Mouse (Mus musculus) kidney, embryonic 15.5 days (tissue): ENCODE measurements around the gene Olfr457. TPM values are rescaled to one million over a fixed set of nuclear protein-coding genes. Genes with fewer than 3 reads are reported as not detected.

Experiments used
- ATAC-seq: fragments of 200-750 bp; cut with Nextera tagmentation; replicated peaks from 2 replicates; pipeline ENCODE4 v1.8.0; 2017; ENCODE audit warnings: moderate TSS enrichment; ENCODE audit not compliant: low FRiP score
- H3K27ac ChIP-seq: fragments of 300-500 bp; sonication (generic); 2 replicates; pipeline ENCODE4 v1.5.1; 2015; ENCODE audit warnings: mild to moderate bottlenecking, inconsistent platforms
- H3K27me3 ChIP-seq: fragments of 300-500 bp; sonication (generic); 2 replicates; pipeline ENCODE4 v1.6.1; 2015; ENCODE audit warnings: inconsistent platforms
- H3K36me3 ChIP-seq: fragments of 300-500 bp; sonication (generic); 2 replicates; pipeline ENCODE4 v1.6.1; 2015; ENCODE audit warnings: inconsistent platforms
- H3K4me1 ChIP-seq: fragments of 300-500 bp; sonication (generic); 2 replicates; pipeline ENCODE4 v1.6.1; 2015; ENCODE audit warnings: inconsistent platforms
- H3K4me2 ChIP-seq: fragments of 300-500 bp; sonication (generic); 2 replicates; pipeline ENCODE4 v1.6.1; 2015; ENCODE audit warnings: moderate library complexity, mild to moderate bottlenecking, inconsistent platforms
- H3K4me3 ChIP-seq: fragments of 300-500 bp; sonication (generic); replicated peaks from 2 replicates; pipeline ENCODE4 v1.5.1; 2015; ENCODE audit warnings: mild to moderate bottlenecking, inconsistent platforms
- H3K9ac ChIP-seq: fragments of 300-500 bp; sonication (generic); 2 replicates; pipeline ENCODE4 v1.6.1; 2015; ENCODE audit warnings: mild to moderate bottlenecking, inconsistent platforms
- H3K9me3 ChIP-seq: fragments of 300-500 bp; sonication (generic); replicated peaks from 2 replicates; pipeline ENCODE4 v1.6.1; 2016; ENCODE audit warnings: inconsistent platforms
- WGBS: fragments of 180-500 bp; shearing (Covaris S2); methylation state at CpG from one replicate; pipeline ENCODE4 v1.1.7; 2015; ENCODE audit warnings: mixed read lengths; 5-methylcytosine and 5-hydroxymethylcytosine counted together
- polyA plus RNA-seq: library from polyadenylated mRNA; unstranded; fragments of >200 nt; fragmentation: Nextera tagmentation; extraction: Ambion mirVana; gene quantifications from 2 replicates; pipeline ENCODE4 v1.2.1, GENCODE M21; 2015

Gene Olfr457
- polyA plus RNA-seq, 1 experiment from 2014 or later = 0.04 TPM

DNA sequence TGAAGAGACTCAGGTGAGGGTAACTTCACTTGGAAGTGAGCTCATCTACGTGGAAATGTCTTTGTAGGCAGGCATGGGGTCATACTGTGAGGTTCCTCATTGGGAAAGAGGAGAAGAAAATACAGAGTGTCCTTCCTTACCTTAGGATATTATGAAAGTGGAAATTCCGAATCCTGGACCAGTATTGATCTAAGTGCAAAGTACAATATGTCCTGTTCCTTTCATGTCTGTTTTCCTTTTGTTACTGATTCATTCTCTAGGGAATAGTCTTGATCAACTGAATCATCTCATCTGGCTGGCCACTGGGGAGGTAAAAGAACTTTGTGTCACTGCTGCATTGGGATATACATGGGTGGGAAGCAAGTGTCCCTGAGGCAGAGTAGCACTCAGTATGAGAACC, 40.6 kb downstream of the Olfr457 start:
- Histone ChIP-seq H3K36me3 (no peaks in the 10 kb centered on the region), H3K4me1 (no peaks in the 10 kb centered on the region), H3K9me3 (no peaks in the 10 kb centered on the region), H3K4me2 (no peak overlapping the region), H3K27me3 (no peaks in the 10 kb centered on the region), H3K9ac (no peak overlapping the region), H3K27ac (no peak overlapping the region), H3K4me3 (no peak overlapping the region)
- ATAC-seq = no peak
- WGBS = 71% methylated on average over 2 of the region's 2 CpGs

DNA sequence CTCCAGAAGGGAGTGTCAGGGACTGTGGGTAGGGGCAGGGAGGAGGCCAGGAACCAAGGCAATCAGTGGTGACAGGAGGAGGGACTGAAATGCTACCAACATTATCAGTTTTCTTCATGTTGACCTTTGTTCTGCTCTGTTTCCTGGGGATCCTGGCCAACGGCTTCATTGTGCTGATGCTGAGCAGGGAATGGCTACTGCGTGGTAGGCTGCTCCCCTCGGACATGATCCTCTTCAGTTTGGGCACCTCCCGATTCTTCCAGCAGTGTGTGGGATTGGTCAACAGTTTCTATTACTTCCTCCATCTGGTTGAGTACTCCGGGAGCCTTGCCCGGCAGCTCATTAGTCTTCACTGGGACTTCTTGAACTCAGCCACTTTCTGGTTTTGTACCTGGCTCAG, 41.7 kb downstream of the Olfr457 start, which contains the start of gene Tas2r126:
Tas2r126 (plus strand) TSS at position 90 of the 400 bp plus-strand sequence.
- no peaks in the 10 kb centered on the region for H3K4me1 ChIP-seq
- no peak within 1 kb of the TSS for H3K4me2 ChIP-seq
- H3K4me3 ChIP-seq = no peak within 1 kb of the TSS
- no peaks in the 10 kb centered on the region for H3K27me3 ChIP-seq
- peak; percentile 67; the same call in 1 of the 2 replicates for ATAC-seq
- H3K36me3 ChIP-seq = no peaks in the 10 kb centered on the region
- no peak within 1 kb of the TSS for H3K9ac ChIP-seq
- no peak within 1 kb of the TSS for H3K27ac ChIP-seq
- WGBS = 57% methylated on average over 6 of the region's 6 CpGs
- H3K9me3 ChIP-seq = no peaks in the 10 kb centered on the region

DNA sequence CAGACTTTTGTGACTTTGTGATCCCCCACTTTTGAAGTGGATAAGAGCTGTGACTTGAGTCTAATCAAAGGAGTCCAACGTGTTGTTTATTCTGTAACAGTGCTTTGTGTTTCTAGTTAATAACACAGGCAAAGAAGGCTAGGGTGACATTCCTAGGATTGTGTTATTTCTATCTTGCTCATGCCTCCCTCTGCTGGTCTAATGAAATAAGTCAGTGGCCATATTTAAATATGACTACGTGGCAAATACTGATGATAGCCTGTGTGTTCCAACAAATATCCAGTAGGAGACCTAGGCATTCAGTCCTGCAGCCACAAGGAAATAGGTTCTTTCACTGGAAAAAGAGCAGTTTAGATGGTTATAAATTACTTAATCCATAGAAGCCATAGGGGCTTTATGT, 42.6 kb downstream of the Olfr457 start:
- H3K27me3 ChIP-seq = no peaks in the 10 kb centered on the region
- no peaks in the 10 kb centered on the region for H3K4me1 ChIP-seq
- H3K9me3 ChIP-seq = no peaks in the 10 kb centered on the region
- H3K4me2 ChIP-seq = no peak overlapping the region
- no peak overlapping the region for H3K27ac ChIP-seq
- H3K36me3 ChIP-seq = no peaks in the 10 kb centered on the region
- H3K4me3 ChIP-seq = no peak overlapping the region
- no peak overlapping the region for H3K9ac ChIP-seq
- WGBS = 65% methylated on average over 2 of the region's 2 CpGs
- ATAC-seq = no peak

DNA sequence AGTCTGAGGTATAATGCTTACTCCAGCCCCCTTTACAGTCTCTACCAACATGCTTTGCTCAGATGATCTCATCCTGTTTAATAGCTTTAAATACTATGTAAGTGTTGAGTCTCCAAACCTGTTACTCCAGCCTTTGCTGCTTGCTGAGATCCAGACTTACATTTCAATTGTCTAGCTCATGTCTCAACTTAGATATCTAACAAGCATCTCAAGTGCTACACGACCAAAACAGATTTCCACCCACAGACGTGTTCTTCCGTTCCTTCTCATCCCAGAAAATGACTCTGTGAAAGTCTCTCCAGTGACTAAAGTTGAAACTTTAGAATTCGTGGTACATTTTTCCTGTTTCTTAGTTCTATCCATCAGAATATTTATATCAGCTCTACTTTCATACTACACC, 49.8 kb downstream of the Olfr457 start:
- Histone ChIP-seq H3K9me3 (no peaks in the 10 kb centered on the region), H3K4me3 (no peak overlapping the region), H3K36me3 (no peaks in the 10 kb centered on the region), H3K9ac (no peak overlapping the region), H3K4me2 (no peak overlapping the region), H3K4me1 (no peaks in the 10 kb centered on the region), H3K27ac (no peak overlapping the region), H3K27me3 (no peaks in the 10 kb centered on the region)
- WGBS = 85% methylated on average over 4 of the region's 4 CpGs
- ATAC-seq = no peak

DNA sequence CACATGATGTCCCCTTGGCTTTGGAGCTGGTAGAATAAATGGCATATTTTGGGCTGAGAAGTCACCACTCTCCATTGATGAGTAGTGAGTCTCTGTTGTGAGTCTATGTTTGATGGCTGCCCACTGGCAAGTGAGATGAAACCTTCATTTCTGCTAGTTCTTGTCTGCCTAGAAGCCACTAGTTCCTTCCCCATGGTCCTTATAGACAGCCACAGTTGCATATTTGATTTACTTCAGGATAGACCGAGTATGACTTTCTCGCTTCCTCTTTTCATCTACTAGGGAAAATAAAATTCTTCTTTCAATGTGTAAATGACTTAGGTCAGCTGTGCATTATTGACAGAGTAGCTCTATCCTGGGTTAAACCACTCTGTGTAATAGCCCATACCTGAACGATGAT, 51.7 kb downstream of the Olfr457 start:
- Histone ChIP-seq H3K4me3 (no peak overlapping the region), H3K4me2 (no peak overlapping the region), H3K9ac (no peak overlapping the region), H3K36me3 (no peaks in the 10 kb centered on the region), H3K27ac (no peak overlapping the region), H3K4me1 (no peaks in the 10 kb centered on the region), H3K9me3 (no peaks in the 10 kb centered on the region), H3K27me3 (no peaks in the 10 kb centered on the region)
- WGBS = 87% methylated on average over 3 of the region's 3 CpGs
- no peak for ATAC-seq

DNA sequence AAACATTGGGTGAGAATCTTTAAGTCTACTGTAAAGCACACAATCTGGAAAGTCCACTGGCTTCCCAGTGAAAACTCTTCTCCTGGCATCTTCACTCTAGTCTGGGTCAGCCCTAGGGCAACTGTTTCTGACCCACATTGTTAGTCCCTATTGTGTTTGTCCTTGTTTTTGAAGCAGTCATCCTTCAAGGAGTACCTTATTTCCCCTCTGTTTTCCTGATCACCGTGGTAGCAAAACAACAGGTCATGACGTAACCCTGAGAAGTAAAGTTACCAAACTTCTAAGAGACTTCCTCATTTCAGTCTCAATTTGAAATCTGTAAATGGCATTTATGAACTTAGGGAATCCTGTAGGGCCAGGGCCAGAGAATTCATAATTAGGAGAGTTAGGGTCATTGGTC, 54.7 kb downstream of the Olfr457 start:
- Histone ChIP-seq H3K9ac (no peak overlapping the region), H3K4me2 (no peak overlapping the region), H3K36me3 (no peaks in the 10 kb centered on the region), H3K4me1 (no peaks in the 10 kb centered on the region), H3K4me3 (no peak overlapping the region), H3K27me3 (no peaks in the 10 kb centered on the region), H3K27ac (no peak overlapping the region), H3K9me3 (no peaks in the 10 kb centered on the region)
- ATAC-seq = no peak
- WGBS = 69% methylated on average over 2 of the region's 2 CpGs

DNA sequence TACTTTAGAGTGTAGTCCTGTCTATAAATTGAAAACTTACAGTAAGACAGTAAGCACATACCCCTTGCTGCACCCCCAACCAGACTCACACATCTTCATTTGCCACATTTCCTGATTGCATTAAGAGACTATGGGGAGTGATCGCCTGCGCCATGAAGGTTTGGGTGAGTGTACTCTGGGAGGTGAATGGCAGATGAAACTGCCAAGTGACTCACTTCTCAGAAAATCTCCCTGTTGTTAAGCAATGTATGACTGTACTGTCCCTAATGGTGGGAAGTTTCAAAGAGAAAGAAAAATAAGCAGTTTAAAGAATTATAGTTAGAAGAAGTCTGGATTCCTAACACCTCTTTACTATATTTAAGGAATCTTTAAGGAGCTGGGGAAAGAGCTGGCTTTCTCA, 56.7 kb downstream of the Olfr457 start:
- Histone ChIP-seq H3K4me3 (no peak overlapping the region), H3K9ac (no peak overlapping the region), H3K36me3 (no peaks in the 10 kb centered on the region), H3K27me3 (no peaks in the 10 kb centered on the region), H3K4me2 (no peak overlapping the region), H3K27ac (no peak overlapping the region), H3K4me1 (no peaks in the 10 kb centered on the region), H3K9me3 (no peaks in the 10 kb centered on the region)
- no peak for ATAC-seq
- WGBS = 91% methylated on average over 2 of the region's 2 CpGs

Other genes starting within 250 kb of the Olfr457 start
- 31.0 and 33.4 TPM in 2 replicates for gene Gstk1, start 230.4 kb downstream of the Olfr457 start, polyA plus RNA-seq
- gene Tmem139, start 214.4 kb downstream of the Olfr457 start, polyA plus RNA-seq = 3.0 and 3.1 TPM in 2 replicates
- 57.0 and 60.0 TPM in 2 replicates for gene Casp2, start 211.3 kb downstream of the Olfr457 start, polyA plus RNA-seq
- gene Clcn1, start 189.7 kb downstream of the Olfr457 start, polyA plus RNA-seq = 0.18 and 0.28 TPM in 2 replicates
- gene Fam131b, start 151.7 kb downstream of the Olfr457 start, polyA plus RNA-seq = 0.24 and 0.26 TPM in 2 replicates
- gene Zyx, start 126.7 kb downstream of the Olfr457 start, polyA plus RNA-seq = 102 and 127 TPM in 2 replicates
- gene Epha1, start 103.1 kb downstream of the Olfr457 start, polyA plus RNA-seq = 7.5 and 8.5 TPM in 2 replicates
- not detected in 2 replicates for gene Tas2r143, start 76.1 kb downstream of the Olfr457 start, polyA plus RNA-seq
- gene Tas2r135, start 70.9 kb downstream of the Olfr457 start, polyA plus RNA-seq = not detected in 2 replicates
- gene Tas2r126, start 41.8 kb downstream of the Olfr457 start, polyA plus RNA-seq = not detected in 2 replicates
- gene Olfr458, start 11.1 kb downstream of the Olfr457 start, polyA plus RNA-seq = not detected in 2 replicates
- gene Olfr456, start 10.9 kb upstream of the Olfr457 start, polyA plus RNA-seq = not detected in 2 replicates
- not detected in 2 replicates for gene Olfr455, start 71.3 kb upstream of the Olfr457 start, polyA plus RNA-seq
- not detected in 2 replicates for gene Tcaf3, start 121.4 kb upstream of the Olfr457 start, polyA plus RNA-seq
- gene Tcaf2, start 168.9 kb upstream of the Olfr457 start, polyA plus RNA-seq = 5.2 and 5.8 TPM in 2 replicates
- 85.1 and 87.6 TPM in 2 replicates for gene Tcaf1, start 233.8 kb upstream of the Olfr457 start, polyA plus RNA-seq